Mouse (Mus musculus) CD4-positive, CD25-positive, alpha-beta regulatory T cell, adult 2 months (primary cell): Measurements from ENCODE around the gene Olfr322.
"Not testable (repeated sequence)": the region's sequence is repeated elsewhere in the genome, so short reads cannot be mapped to it uniquely, and the experiment has no call there.

Source experiments
- DNase-seq: peaks from one replicate; pipeline ENCODE4 v3.0.0-alpha.2; 2012; ENCODE audit warnings: low read depth, low spot score

Gene Olfr322

DNA sequence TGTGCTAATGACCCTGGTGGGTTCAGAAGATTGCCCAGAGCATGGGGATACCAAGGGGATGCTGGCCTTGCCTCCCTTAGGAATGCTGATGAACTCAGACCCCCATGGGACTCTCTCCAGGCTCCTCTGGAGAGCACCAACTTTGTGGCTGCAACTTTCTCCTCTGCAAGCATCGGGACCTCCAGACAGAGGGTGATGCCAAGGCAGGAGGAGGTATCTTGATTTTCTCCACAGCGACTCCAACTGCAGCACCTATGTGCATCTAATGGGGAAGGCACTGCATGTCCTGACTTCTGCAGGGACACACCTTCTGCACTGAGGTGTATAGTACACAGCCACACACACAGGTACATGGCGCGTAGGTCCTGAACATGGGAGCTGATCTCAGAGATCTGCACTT, at the start of gene Olfr322:
Gene Olfr322, plus strand, starts transcription at position 187 of the 400 bp plus-strand sequence.
- no peak for DNase-seq

DNA sequence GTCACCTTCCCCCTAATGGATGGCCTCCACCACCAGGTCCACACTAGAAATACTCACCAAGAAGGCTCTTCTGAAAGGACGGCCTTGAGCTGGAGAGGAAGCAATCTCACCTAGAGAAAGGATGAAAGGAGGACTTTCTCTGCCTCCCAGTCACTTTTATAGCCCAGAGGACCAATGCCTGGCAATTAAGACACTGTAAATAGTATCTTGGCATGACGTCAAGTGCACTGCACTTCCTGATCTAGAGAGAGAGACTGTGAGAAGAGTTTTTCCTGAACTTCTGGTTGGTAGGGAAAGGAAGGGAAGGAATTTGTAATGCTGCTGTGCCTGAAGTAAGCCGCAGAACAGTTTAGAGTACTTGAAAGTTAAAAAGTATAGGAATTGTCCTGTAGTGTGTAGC, 45.2 kb upstream of the Olfr322 start:
- no peak for DNase-seq

DNA sequence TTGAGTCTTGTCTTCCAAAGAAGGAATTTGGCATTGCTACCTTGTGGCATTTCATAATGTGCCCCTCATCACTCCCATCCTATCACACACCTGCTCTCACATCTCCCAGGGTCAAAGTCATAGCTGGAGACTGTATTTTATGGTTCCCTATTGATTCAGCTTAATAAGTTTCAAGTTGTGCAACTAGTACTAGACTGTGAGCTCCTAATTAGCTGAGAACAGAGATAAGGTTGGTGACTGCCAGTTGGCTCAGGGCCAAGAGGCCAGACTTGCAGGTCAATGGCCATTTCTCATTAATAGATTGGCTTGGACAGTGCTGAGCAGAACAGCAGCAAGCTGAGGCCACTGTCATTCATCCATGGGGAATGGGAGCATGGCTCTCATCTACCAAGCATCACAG, 44.1 kb upstream of the Olfr322 start:
- DNase-seq = no peak

DNA sequence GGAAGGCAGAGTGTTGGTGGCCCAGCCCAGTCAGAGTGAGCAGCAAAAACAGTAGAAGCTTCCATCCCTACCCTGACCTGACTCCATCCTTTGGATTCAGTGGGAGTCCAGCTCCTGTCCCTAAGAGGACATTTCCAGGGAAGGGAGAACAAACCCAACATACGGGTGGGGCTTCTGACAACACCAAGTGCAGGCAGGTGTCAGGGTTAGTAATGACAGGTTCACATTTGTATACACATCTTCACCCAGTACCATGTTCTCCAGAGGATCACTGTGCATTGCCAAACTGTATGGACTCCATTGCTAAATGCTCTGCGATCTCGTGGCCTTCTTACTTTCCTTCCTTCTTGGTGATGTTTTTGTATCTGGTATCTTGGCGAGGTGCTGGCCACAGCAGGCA, 42.6 kb upstream of the Olfr322 start, which contains the start of gene 2210407C18Rik:
Gene 2210407C18Rik, minus strand, starts transcription at position 101 of the 400 bp plus-strand sequence.
- no peak for DNase-seq

DNA sequence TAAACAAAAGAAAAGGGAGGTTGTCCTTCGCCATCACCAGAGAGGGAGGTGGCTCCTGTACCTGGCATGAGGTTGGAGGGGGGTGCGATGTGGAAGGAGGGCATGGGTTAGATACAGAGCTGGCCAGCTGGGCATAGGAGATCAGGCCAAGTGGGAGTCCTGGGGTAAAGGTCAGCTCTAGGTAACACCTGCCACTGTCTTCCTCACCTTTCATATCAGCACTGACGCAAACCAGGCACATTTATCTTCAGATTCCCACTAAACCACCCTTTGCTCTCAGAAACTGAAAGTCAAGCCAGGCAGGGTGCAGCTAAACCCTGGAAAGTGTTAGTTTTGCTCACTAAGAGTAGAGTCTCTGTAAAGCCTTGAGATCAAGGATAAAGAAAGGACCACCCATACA, 40.2 kb upstream of the Olfr322 start:
- DNase-seq = no peak

DNA sequence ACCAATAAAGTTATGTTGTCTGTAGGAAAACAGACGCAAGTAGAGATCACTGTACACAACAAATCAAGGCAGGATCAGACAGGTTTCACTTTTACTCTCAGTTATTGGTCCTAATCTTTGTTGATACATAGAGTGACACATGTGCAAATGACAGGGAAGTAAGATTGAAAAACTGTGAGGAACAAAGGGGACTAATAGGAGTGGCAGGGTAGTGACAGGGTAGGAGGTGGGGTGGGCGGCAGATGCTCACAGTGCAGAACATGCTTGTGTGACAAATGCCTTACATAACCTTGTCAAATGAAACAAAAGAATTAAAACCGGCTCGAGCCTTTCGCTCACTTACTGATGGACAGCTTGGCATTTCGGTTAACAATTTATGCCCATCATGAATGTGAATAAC, 39.8 kb upstream of the Olfr322 start:
- DNase-seq = no peak

DNA sequence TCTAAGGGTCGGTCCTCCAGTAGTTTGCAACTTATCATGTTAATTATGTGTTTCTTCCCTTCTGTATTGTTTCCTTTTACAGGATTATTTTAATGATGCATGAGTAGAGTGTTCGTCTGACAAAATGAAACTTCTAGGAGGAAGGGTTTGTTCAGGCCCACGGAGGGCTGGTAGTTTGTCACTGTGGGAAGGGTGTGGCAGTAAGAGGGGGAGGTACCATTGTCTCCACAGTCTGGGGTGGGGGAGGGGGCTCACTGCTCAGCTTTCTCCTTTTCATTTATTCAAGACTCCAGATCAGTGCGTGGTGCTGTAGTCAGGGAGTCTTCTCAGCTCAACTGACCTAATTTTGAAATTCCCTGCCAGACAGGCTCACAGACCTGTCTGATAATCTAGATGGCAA, 32.4 kb upstream of the Olfr322 start:
- no peak for DNase-seq

DNA sequence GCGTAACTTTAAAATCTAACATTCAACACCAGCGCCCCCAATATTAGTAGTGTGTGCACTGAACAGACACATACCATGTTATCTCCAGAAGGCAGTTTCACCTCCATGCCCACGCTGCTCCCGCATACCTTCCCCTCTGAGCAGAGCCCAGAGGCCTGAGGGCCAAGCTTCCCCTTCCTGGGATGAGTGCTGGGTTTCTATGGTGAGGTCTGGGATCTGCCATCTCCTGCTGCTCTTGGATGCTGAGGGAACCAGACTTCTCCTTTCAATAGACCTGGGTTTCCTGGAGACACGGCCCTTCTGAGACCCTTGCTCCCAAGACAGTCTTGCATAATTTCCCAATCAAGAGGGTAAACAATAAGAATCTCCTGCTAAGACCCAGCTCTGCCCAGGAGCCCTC, 28.2 kb upstream of the Olfr322 start, which contains the start of gene Olfr323:
Gene Olfr323, minus strand, starts transcription at position 101 of the 400 bp plus-strand sequence.
- DNase-seq = no peak

DNA sequence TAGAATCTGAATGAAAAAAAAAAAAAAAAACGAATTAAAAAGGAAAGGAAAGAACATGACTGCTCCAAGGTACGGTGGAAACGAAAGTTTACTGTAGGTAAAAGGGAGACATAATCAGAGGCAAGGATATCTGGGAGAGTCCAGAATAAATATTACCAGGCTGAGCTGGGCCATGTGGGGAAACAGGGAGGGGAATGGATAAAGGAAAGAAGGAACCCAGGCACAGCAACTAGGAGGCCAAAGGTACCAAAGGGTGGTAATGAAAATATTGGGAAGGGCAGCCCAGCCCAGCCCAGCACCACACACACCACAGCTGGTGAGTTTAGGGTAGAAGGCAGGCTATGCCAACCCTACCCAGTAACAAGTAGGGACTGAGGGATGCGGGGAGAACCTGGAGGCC, 23.7 kb upstream of the Olfr322 start:
- no peak for DNase-seq

DNA sequence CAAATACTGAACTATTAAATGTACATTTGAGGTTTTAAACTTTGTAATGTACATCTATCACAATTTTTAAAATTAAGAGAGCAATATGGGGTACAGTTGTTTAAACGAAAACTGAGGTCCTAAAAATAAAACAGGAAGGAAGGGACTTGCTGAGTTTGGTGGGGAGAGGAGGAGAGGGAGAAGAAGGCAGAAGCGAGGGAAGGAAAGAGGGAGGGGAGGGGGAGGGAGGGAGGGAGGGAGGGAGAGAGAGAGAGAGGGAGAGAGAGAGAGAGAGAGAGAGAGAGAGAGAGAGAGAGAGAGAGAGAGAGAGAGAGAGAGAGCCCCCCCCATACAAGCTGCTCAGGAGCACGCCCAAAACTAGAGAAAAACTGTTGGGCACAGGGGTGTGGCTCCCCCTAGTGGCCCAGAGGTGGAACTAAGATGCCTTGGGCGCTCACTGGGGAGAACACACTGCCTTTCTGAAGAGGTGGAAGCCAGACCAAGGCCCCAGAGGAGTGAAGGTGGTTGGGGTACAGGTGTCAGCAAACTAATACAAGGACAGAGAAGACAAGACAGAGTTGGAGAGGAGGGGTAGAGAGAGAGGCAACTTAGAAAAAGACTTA, 22.1 kb upstream of the Olfr322 start:
- DNase-seq = peak; percentile 69

DNA sequence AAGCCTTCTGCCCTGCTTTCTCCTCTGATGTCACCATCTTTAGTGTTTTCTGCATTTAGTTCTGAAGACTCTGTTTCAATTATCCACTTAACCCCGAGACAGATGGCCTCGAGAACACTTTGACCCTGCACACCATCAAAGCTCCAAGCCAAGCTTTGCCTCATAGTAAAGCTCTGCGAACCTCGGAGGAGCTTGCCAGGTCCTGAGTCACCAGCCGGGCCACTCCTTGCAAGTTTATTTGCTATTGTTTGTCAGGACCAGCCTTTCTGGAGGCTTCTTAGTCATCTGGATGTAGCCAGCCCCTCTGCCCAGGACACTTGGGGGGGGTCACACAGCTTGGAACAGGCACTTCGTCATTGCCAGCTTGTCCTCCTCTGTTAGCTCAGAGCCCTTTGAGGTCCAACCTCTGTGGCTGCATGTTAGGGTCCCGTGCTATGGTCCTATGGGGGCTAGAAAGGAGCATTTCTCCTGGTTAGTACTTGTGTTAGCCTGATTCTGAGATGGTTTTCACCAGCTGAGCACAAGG, 20.3 kb upstream of the Olfr322 start:
- no peak for DNase-seq

DNA sequence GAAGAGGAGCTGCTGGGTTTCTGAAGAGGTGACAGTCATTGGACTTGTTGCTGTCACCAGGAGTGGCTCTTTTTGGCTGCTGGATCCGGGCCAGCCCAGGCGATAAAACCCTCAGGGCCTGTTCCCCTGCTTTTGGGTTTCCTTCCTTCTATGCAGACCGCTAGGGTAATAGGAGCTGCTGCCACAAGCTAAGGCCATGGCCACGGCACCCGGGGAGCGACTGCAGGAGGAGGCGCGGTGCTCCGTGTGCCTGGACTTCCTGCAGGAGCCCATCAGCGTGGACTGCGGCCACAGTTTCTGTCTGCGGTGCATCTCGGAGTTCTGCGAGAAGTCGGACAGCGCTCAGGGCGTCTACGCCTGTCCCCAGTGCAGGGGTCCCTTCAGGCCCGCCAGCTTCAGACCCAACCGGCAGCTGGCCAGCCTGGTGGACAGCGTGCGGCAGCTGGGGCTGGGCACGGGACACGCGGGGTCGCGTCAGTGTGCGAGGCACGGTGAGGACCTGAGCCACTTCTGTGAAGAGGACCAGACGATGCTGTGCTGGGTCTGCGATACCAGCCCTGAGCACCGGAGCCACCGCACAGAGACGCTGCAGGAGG, 18.2 kb upstream of the Olfr322 start, which contains the start of gene Trim58:
Gene Trim58, plus strand, starts transcription at position 194 of the 596 bp plus-strand sequence.
- DNase-seq = no peak

DNA sequence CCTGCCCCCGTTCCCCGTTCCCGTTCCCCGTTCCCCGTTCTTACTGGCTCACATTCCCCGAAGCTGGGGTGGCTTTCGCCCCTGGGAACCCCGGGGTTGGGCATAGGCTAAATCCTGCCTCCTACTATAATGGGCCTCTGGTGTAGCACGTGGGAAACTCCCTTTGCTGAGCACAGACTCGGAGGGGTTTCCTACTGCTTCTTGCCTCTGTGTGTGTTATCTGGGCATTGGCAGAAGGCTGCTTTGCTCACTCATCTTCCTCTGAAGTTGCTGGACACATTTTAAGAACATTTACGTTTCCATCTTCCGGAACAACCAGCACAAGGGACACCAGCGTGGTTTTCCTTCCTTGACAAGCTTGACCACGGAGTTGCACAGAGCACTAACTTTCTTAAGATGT, 17.5 kb upstream of the Olfr322 start:
- DNase-seq = no peak

DNA sequence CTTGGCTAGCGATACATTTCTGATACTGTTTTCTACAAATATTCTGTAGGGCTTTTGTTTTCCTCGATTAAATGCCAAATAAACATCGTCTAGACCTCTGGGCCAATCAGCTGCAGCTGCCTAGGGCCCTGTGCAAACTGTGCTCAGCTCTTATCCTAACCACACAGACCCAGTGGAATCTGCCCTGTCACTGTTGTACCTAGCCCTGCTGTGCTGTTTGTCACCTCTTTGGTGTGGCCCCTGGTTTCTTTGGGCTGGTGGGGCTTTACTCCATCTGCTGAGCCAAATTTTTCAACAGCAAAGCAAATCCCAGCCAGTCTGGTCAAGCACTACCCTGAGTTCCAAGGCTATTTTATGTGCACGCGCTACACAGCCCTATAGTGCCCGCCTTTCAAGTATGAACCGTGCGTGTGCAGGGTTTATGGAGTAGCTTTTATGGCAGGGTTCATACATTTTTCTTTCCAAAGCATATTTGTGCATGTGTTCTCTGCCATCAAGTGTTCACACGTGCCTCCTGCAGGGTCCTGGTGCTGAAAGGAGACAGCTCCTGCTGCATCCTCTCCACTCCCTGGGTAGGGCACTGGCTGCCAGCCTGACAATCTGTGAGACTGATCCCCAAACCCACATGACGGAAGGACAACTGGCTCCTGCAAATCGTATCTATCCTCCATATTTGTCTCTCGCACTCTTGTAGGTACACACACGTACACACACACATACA, 16.8 kb upstream of the Olfr322 start:
- DNase-seq = no peak

DNA sequence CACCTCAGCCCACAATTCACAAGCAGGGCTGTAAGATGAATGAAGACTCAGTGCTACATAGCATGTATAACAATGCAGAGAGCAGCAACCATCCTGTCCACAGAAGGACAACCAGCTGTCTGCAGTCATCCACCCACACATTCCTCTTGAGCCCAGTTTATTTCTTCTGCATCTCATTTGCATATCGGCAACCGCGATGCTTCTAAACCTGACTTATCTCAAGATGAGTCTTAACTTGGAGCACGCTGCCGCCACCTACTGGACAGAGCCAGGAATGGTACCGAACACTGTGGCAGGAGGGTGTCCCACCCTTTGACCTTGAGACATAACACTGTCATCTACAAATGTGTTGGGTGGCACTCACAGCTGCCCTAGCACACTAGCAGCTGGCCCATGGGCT, 15.2 kb upstream of the Olfr322 start:
- peak; percentile 71 for DNase-seq

DNA sequence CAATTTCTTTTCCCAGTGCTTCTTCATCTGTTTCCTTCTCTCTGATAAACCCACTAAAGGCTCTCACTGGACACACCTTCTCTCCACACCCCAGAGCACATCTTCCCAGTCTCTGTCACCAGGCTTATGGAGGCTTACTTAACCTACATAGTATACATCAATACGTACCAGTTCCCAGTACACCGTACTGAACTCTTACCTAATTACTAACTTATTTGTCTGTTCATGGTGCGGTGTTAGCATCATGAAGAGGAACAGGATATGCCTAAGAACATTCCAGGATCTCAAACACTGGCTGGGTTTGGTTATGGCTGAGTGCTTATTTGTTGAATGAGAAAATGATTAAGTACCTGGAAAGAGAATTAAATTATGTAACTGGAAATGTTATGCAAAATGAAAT, 3.4 kb upstream of the Olfr322 start:
- DNase-seq = no peak

DNA sequence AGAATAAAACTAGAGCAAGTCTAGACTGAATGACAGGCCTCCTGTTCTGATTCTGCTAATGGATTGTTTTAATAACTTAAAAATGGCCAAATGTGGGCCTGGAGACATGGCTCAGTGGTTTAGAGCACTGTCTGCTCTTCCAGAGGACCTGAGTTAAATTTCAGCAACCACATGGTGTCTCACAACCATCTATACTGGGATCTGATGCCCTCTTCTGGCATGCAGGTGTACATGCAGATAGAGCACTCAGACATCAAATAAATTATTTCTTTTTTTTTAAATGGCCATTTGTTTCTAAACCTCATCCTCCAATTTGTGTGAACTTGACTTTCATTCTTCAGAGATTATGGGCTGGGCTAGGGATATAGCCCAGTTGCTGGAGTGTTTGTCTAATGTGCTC, 10.7 kb downstream of the Olfr322 start:
- no peak for DNase-seq

DNA sequence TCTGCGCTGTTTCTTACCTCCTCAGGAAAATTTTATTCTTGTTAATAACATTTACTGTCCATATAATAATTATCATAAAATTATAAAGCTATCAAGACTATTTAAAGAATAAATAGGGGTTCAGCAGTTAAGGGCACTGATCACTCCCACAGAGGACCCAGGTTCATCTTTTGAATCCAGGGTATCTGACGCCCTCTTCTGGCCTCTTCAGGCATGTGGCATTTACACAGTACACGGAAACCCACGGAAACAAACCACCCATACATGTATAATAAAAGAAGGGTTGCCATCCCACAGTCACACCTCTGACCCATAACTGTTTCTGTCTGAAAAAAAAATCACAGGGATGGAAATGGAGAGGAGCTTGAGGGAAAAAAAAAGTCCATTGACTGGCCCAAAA, 13.2 kb downstream of the Olfr322 start:
- no peak for DNase-seq

DNA sequence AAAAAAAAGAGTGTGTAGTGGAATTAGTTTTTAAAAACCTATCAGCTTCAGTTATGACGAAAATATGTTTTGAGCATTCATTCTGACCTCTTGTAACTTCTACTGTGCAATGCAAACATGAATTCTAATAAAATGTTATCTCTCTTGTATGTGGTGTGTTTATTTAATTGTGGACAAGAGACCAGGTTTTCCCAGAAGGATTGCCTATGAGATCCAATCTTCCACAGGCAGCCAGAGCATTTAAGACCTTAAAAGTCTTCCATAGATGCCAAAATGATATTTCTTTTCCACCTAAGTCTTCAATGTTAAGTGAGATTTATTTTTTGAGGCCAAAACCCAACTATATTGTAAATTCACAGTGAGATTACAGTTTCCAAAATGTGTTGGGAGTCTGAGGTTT, 22.2 kb downstream of the Olfr322 start, which contains the start of gene Olfr320:
Gene Olfr320, plus strand, starts transcription at position 301 of the 400 bp plus-strand sequence.
- no peak for DNase-seq

DNA sequence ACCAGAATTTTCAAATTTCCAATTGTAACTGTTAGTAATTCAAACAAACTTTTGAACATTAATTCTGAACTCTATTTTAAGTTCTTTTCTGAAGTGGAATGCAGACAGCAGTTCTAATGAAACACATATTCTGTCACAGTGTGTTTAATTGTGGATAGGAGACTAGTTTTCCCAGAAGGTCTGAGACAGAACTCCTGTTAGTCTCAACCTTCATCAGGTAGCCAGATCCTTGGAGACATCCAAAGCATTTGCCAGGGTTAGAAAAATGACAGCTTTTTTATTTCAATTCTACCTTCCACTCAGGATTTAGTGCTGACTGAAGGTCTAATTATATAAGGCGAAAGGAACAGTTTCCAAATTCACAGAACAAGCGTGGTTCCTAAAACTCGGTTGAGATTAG, 40.3 kb downstream of the Olfr322 start, which contains the start of gene Olfr319:
Gene Olfr319, plus strand, starts transcription at position 301 of the 400 bp plus-strand sequence.
- DNase-seq = no peak

DNA sequence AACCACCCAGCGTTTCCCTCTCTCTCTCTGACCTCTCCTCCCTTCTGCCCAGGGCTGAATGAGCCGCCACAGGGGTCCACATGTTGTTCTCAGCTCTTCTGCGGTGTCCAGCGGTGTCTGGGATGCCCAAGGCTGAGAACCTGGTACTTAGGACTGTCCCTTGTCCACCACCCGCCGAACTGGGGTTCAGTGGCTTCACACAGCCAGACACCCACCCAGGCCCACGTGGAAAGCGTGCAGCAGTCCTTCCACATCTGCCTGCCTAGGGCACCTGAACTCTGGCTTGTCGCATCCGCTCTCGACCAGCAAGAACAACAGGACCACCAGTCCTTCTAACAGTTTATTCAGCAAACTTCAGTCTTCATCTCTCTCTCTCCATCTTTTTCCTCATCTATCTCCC, 50.5 kb downstream of the Olfr322 start:
- DNase-seq = no peak

DNA sequence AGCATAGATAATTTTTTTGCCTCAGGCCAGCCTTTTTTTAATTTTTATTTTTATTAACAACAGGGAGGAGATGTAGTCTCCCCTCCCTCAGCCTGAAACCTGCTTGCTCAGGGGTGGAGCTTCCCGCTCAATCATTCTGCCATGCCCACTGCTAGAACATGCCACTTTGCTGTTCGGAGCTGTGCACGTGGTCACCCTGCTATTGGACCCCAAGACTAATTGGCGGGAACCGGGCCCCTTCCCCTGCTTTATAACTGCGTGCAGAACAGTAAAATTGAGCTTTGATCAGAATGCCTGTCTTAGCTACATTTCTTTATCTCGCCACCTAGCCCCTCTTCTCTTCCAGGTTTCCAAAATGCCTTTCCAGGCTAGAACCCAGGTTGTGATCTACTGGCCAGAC, 59.1 kb downstream of the Olfr322 start:
- not testable (repeated sequence) for DNase-seq
